8 mouse cellular contexts compared by ENCODE assay signal in genomic region chr9:55543703-55544401, GRCm38 (mm10). TPM values are rescaled to one million over a fixed set of nuclear protein-coding genes. Genes with fewer than 3 reads are reported as not detected.
DNase-seq lines count a peak whose midpoint lies in the region; ATAC-seq and TF ChIP-seq lines count a peak whose summit lies in the region.
"Had no signal": no experiment of that assay in that cellular context is flagged by ENCODE, and none has a peak within 500 bp of the region (broad histone marks: within the 10 kb centered on the region; RNA-seq: fewer than 3 reads in every experiment).

No protein-coding gene starts in this region.

- DNase-seq in thymus, adult 2 months: peak; percentile 17
- DNase-seq in thymus, postnatal 10 days (ENCODE audit: low spot score in 2 of 2): no peak
- DNase-seq in heart, adult 2 months: peak; percentile 63 to 79
- peak; percentile 59 for DNase-seq in kidney, adult 2 months
- DNase-seq in lung, postnatal 0 days (ENCODE audit: low spot score): peak; percentile 31

- TF ChIP-seq POLR2A in thymus, adult 2 months (IDR thresholded peaks at IDR 0.05; ENCODE audit: control insufficient read depth, extremely low read depth, insufficient read depth, low read length, poor library complexity): no peak
- TF ChIP-seq POLR2A in heart, adult 2 months (IDR thresholded peaks at IDR 0.05; ENCODE audit: insufficient read depth, low read depth, low read length): no peak
- TF ChIP-seq POLR2A in kidney, adult 2 months (IDR thresholded peaks at IDR 0.05; ENCODE audit: low read depth, low read length): no peak

- no peaks in the 10 kb centered on the region for H3K9me3 ChIP-seq in lung, postnatal 0 days (ENCODE audit: low read length)
- no peaks in the 10 kb centered on the region for H3K9me3 ChIP-seq in stomach, embryonic 14.5 days (ENCODE audit: control insufficient read depth, low read depth, low read length)

- no peak overlapping the region for H3K27ac ChIP-seq in thymus, adult 2 months (ENCODE audit: control insufficient read depth, insufficient read depth, low read length)
- no peak overlapping the region for H3K27ac ChIP-seq in heart, adult 2 months
- H3K27ac ChIP-seq in kidney, adult 2 months (ENCODE audit: insufficient read depth, low read depth, low read length): no peak overlapping the region
- no peak overlapping the region for H3K27ac ChIP-seq in lung, postnatal 0 days (ENCODE audit: low read length)
- H3K27ac ChIP-seq in stomach, embryonic 14.5 days (ENCODE audit: low read length): no peak overlapping the region

- H3K36me3 ChIP-seq in thymus, adult 2 months (ENCODE audit: control insufficient read depth, insufficient read depth, low read length): no peaks in the 10 kb centered on the region
- H3K36me3 ChIP-seq in heart, adult 2 months (ENCODE audit: control insufficient read depth, insufficient read depth, low read length): no peaks in the 10 kb centered on the region
- no peaks in the 10 kb centered on the region for H3K36me3 ChIP-seq in kidney, adult 2 months (ENCODE audit: control insufficient read depth, insufficient read depth, low read length)
- H3K36me3 ChIP-seq in lung, postnatal 0 days (ENCODE audit: insufficient read depth, low read length): no peaks in the 10 kb centered on the region
- no peaks in the 10 kb centered on the region for H3K36me3 ChIP-seq in stomach, embryonic 14.5 days (ENCODE audit: control insufficient read depth, insufficient read depth, low read length)

- H3K79me2 ChIP-seq in heart, adult 2 months (replicated peaks; ENCODE audit: control insufficient read depth, insufficient read depth, low read length): no peaks in the 10 kb centered on the region

- peaks cover 60% of the 10 kb centered on the region for H3K27me3 ChIP-seq in thymus, adult 2 months (ENCODE audit: control insufficient read depth, insufficient read depth, low read length)
- peaks cover 60% of the 10 kb centered on the region for H3K27me3 ChIP-seq in heart, adult 2 months (ENCODE audit: control insufficient read depth, insufficient read depth, low read length)
- H3K27me3 ChIP-seq in kidney, adult 2 months (replicated peaks; ENCODE audit: control insufficient read depth, insufficient read depth, low read length): peaks cover 40% of the 10 kb centered on the region
- peaks cover 91% of the 10 kb centered on the region for H3K27me3 ChIP-seq in lung, postnatal 0 days (replicated peaks; ENCODE audit: insufficient read depth, low read length)
- H3K27me3 ChIP-seq in stomach, embryonic 14.5 days (ENCODE audit: control insufficient read depth, insufficient read depth, low read length): peaks cover 15% of the 10 kb centered on the region; the same call in 1 of the 2 replicates

- peak overlapping the region; percentile 34 for H3K4me2 ChIP-seq in lung, postnatal 0 days (replicated peaks; ENCODE audit: low read depth, low read length)
- peak overlapping the region; percentile 80 for H3K4me2 ChIP-seq in stomach, embryonic 14.5 days (replicated peaks; ENCODE audit: low read depth, low read length)

- ATAC-seq in common myeloid progenitor, adult 5-6 weeks (replicated peaks; ENCODE audit: low read depth, poor library complexity, severe bottlenecking): peak; percentile 11; the same call in 1 of the 2 replicates
- ATAC-seq in lung, postnatal 0 days: no peak
- ATAC-seq in stomach, embryonic 14.5 days (ENCODE audit: insufficient number of reproducible peaks, insufficient read depth, low FRiP score, low read depth): no peak

- no peak overlapping the region for H3K4me3 ChIP-seq in thymus, adult 2 months (ENCODE audit: control insufficient read depth, insufficient read depth, low read length)
- no peak overlapping the region for H3K4me3 ChIP-seq in heart, adult 2 months
- H3K4me3 ChIP-seq in kidney, adult 2 months (ENCODE audit: insufficient read depth, low read depth, low read length): no peak overlapping the region
- peak overlapping the region; percentile 25; the same call in 1 of the 2 replicates for H3K4me3 ChIP-seq in lung, postnatal 0 days (ENCODE audit: low read depth, low read length)
- peak overlapping the region; percentile 49 for H3K4me3 ChIP-seq in stomach, embryonic 14.5 days (ENCODE audit: low read depth, low read length)

- no peak for TF ChIP-seq CTCF in thymus, adult 2 months (IDR thresholded peaks at IDR 0.05; ENCODE audit: borderline replicate concordance, control insufficient read depth, extremely low read depth, insufficient read depth, low read length, poor library complexity)
- TF ChIP-seq CTCF in heart, adult 2 months (IDR thresholded peaks at IDR 0.05): no peak
- no peak for TF ChIP-seq CTCF in kidney, adult 2 months (conservative IDR thresholded peaks at IDR 0.05; ENCODE audit: insufficient read depth, insufficient read length, low read depth, low read length)
- no peak for TF ChIP-seq CTCF in lung, postnatal 0 days (IDR thresholded peaks at IDR 0.05)

- TF ChIP-seq EP300 in heart, adult 2 months (IDR thresholded peaks at IDR 0.05; ENCODE audit: insufficient read depth, low read depth, low read length): no peak
- no peak for TF ChIP-seq EP300 in lung, postnatal 0 days (IDR thresholded peaks at IDR 0.05)

- intact Hi-C loops in heart, adult 2 months (cut with DNase I): loop anchor here (10.0 kb wide), 1 partner anchor 219 kb away; the partner anchor contains the start of genes Nrg4 and Tmem266

- WGBS in thymus, adult 2 months: 3% methylated on average over 46 of the region's 46 CpGs
- 4% methylated on average over 46 of the region's 46 CpGs for WGBS in heart, adult 2 months
- WGBS in kidney, adult 2 months: 6% methylated on average over 46 of the region's 46 CpGs
- 4% methylated on average over 46 of the region's 46 CpGs for WGBS in lung, postnatal 0 days
- 9% methylated on average over 46 of the region's 46 CpGs for WGBS in stomach, embryonic 14.5 days

- peaks cover 21% of the 10 kb centered on the region for H3K4me1 ChIP-seq in thymus, adult 2 months (replicated peaks; ENCODE audit: control insufficient read depth, insufficient read depth, low read length)
- H3K4me1 ChIP-seq in heart, adult 2 months (ENCODE audit: control insufficient read depth, insufficient read depth, low read length): peaks cover 10% of the 10 kb centered on the region
- 0 out of 2 replicates have a peak, but pooled peaks cover 3% of the 10 kb centered on the region for H3K4me1 ChIP-seq in kidney, adult 2 months (ENCODE audit: control insufficient read depth, insufficient read depth, low read length)
- H3K4me1 ChIP-seq in lung, postnatal 0 days (ENCODE audit: insufficient read depth, low read depth, low read length): peaks cover 17% of the 10 kb centered on the region
- peaks cover 20% of the 10 kb centered on the region for H3K4me1 ChIP-seq in stomach, embryonic 14.5 days (ENCODE audit: control insufficient read depth, insufficient read depth, low read length)

- no peak overlapping the region for H3K9ac ChIP-seq in heart, adult 2 months (ENCODE audit: low read depth, low read length)
- H3K9ac ChIP-seq in lung, postnatal 0 days (replicated peaks; ENCODE audit: low read depth): no peak overlapping the region
- peak overlapping the region; percentile 55 for H3K9ac ChIP-seq in stomach, embryonic 14.5 days (replicated peaks; ENCODE audit: low read depth, low read length)

RNA-seq across cellular contexts. Expression of gene Isl2, which starts 5.4 kb away (rescaled TPM):
- 3.8 and 4.5 TPM in 2 replicates for polyA plus RNA-seq in thymus, adult 2 months (2012; rRNA removed)
- total RNA-seq in common myeloid progenitor, adult 5-6 weeks (2017): not detected in 2 replicates
- not detected for total RNA-seq in heart, adult 2 months (2021)
- polyA plus RNA-seq in heart, adult 2 months (2012; rRNA removed): 0.06 TPM in 1 of 2 replicates, not detected in the other
- 0.05 TPM in 1 of 2 replicates, not detected in the other for polyA plus RNA-seq in kidney, adult 2 months (2012; rRNA removed)
- 0.07 TPM in 1 of 2 replicates, not detected in the other for polyA plus RNA-seq in lung, postnatal 0 days (2015; fragmentation: Nextera tagmentation; extraction: Ambion mirVana)
- polyA plus RNA-seq in stomach, embryonic 14.5 days (2014; fragmentation: Nextera tagmentation; extraction: Ambion mirVana): 7.7 and 9.3 TPM in 2 replicates
- total RNA-seq: left cerebral cortex, postnatal 14 days had no signal

RNA-seq across cellular contexts. Expression of gene Etfa, which starts 31.8 kb away (rescaled TPM):
- 41.9 and 45.3 TPM in 2 replicates for polyA plus RNA-seq in thymus, adult 2 months (2012; rRNA removed)
- 67.1 and 76.9 TPM in 2 replicates for total RNA-seq in common myeloid progenitor, adult 5-6 weeks (2017)
- 1,000 to 10,000 TPM in 1 of 2 experiments, 100 to 1,000 TPM in 1; 871 to 1,031 TPM for total RNA-seq in heart, adult 2 months (2021)
- 289 and 479 TPM in 2 replicates for polyA plus RNA-seq in heart, adult 2 months (2012; rRNA removed)
- 157 and 192 TPM in 2 replicates for polyA plus RNA-seq in kidney, adult 2 months (2012; rRNA removed)
- polyA plus RNA-seq in lung, postnatal 0 days (2015; fragmentation: Nextera tagmentation; extraction: Ambion mirVana): 175 and 196 TPM in 2 replicates
- 224 and 233 TPM in 2 replicates for polyA plus RNA-seq in stomach, embryonic 14.5 days (2014; fragmentation: Nextera tagmentation; extraction: Ambion mirVana)

Comparison
In these comparisons a context has a peak if more than half of its experiments do, and no peak if none do; other contexts are left out.
1. DNase-seq: peak in thymus, adult 2 months (single experiment), heart, adult 2 months (2 of 2), kidney, adult 2 months (single experiment) and lung, postnatal 0 days (single experiment); none in thymus, postnatal 10 days (0 of 2).
2. H3K4me3 ChIP-seq: peak in lung, postnatal 0 days (single experiment) and stomach, embryonic 14.5 days (single experiment); none in thymus, adult 2 months (single experiment), heart, adult 2 months (single experiment) and kidney, adult 2 months (single experiment).